In genomic region chr3:98254656-98255583, GRCm38 (mm10) we compare ENCODE assay signal across 21 mouse cellular contexts. TPM values are rescaled to one million over a fixed set of nuclear protein-coding genes. Genes with fewer than 3 reads are reported as not detected.
A peak's percentile ranks its signal among the peaks of the same experiment; 100 is the strongest.
DNase-seq lines count a peak whose midpoint lies in the region; ATAC-seq lines count a peak whose summit lies in the region.
"Had no signal": no experiment of that assay in that cellular context is flagged by ENCODE, and none has a peak within 500 bp of the region (broad histone marks: within the 10 kb centered on the region; RNA-seq: fewer than 3 reads in every experiment).

No protein-coding gene starts in this region.

- peak; percentile 23 to 38 for DNase-seq in heart, adult 18-20 months
- no peak for DNase-seq in heart, embryonic 10.5 days (ENCODE audit: low spot score)
- peak; percentile 7 to 37 for DNase-seq in layer of hippocampus, postnatal 14 days (ENCODE audit: low spot score in 2 of 2)
- no peak for DNase-seq in layer of hippocampus, adult 11-12 months (ENCODE audit: low spot score)
- peak; percentile 7 for DNase-seq in ZHBTc4 (ENCODE audit: low read depth, low spot score)
- peak; percentile 10 for DNase-seq in heart, postnatal 4 days
- DNase-seq in spleen, postnatal 14 days (ENCODE audit: low spot score in 2 of 2) = no peak
- DNase-seq: gastrocnemius, postnatal 10 days; kidney, adult 18-20 months; thymus, postnatal 36 days had no signal

- H3K36me3 ChIP-seq in heart, embryonic 10.5 days = no peaks in the 10 kb centered on the region
- H3K36me3 ChIP-seq: forebrain, embryonic 15.5 days; liver, embryonic 15.5 days; midbrain, embryonic 15.5 days; neural tube, embryonic 12.5 days had no signal

- no peaks in the 10 kb centered on the region for H3K4me1 ChIP-seq in heart, embryonic 10.5 days
- H3K4me1 ChIP-seq: forebrain, embryonic 15.5 days; liver, embryonic 15.5 days; midbrain, embryonic 15.5 days; neural tube, embryonic 12.5 days had no signal

- peaks cover 7% of the 10 kb centered on the region for H3K9me3 ChIP-seq in heart, embryonic 10.5 days
- H3K9me3 ChIP-seq: forebrain, embryonic 15.5 days; liver, embryonic 15.5 days; midbrain, embryonic 15.5 days had no signal

- no peak overlapping the region for H3K4me3 ChIP-seq in heart, embryonic 10.5 days
- H3K4me3 ChIP-seq: forebrain, embryonic 15.5 days; liver, embryonic 15.5 days; midbrain, embryonic 15.5 days; neural tube, embryonic 12.5 days had no signal

- no peak overlapping the region for H3K27ac ChIP-seq in heart, embryonic 10.5 days
- H3K27ac ChIP-seq: forebrain, embryonic 15.5 days; liver, embryonic 15.5 days; macrophage; midbrain, embryonic 15.5 days; neural tube, embryonic 12.5 days had no signal

- WGBS in heart, embryonic 10.5 days = 88% methylated on average over 8 of the region's 8 CpGs

- ATAC-seq in inflammation-experienced regulatory T-cells, adult 6 months = no peak
- ATAC-seq: forebrain, embryonic 15.5 days; midbrain, embryonic 15.5 days had no signal

- no peaks in the 10 kb centered on the region for H3K27me3 ChIP-seq in heart, embryonic 10.5 days (ENCODE audit: insufficient read depth, poor library complexity, severe bottlenecking)
- H3K27me3 ChIP-seq: forebrain, embryonic 15.5 days; liver, embryonic 15.5 days; midbrain, embryonic 15.5 days; neural tube, embryonic 12.5 days had no signal

RNA-seq across cellular contexts. Expression of gene Hmgcs2, which starts 25.3 kb away (rescaled TPM):
- total RNA-seq in heart, adult 18-20 months (2021) = 10 to 100 TPM in 1 of 2 experiments, 1 to 10 TPM in 1; 8.5 to 16.1 TPM
- polyA plus RNA-seq in heart, embryonic 10.5 days (2016; fragmentation: Nextera tagmentation; extraction: Ambion mirVana) = 4.4 and 5.6 TPM in 2 replicates
- 10 to 100 TPM; 10.4 to 13.7 TPM for total RNA-seq in layer of hippocampus, postnatal 14 days (2021)
- 100 to 1,000 TPM; 203 to 271 TPM for total RNA-seq in heart, postnatal 4 days (2021)
- polyA plus RNA-seq in inflammation-experienced regulatory T-cells, adult 6 months (2017; shearing (Covaris generic)) = not detected
- polyA plus RNA-seq: macrophage had no signal

RNA-seq across cellular contexts. Expression of gene Reg4, which starts 33.0 kb away (rescaled TPM):
- total RNA-seq in heart, adult 18-20 months (2021) = not detected
- polyA plus RNA-seq in heart, embryonic 10.5 days (2016; fragmentation: Nextera tagmentation; extraction: Ambion mirVana) = not detected in 2 replicates
- total RNA-seq in layer of hippocampus, postnatal 14 days (2021) = not detected
- not detected for total RNA-seq in heart, postnatal 4 days (2021)
- not detected for polyA plus RNA-seq in inflammation-experienced regulatory T-cells, adult 6 months (2017; shearing (Covaris generic))
- total RNA-seq: adrenal gland, adult 18-20 months; common myeloid progenitor, adult 5-6 weeks; gastrocnemius, postnatal 10 days; heart, postnatal 14 days; layer of hippocampus, postnatal 36 days; MEL had no signal
- polyA plus RNA-seq: forebrain, embryonic 15.5 days; liver, embryonic 15.5 days; macrophage; midbrain, embryonic 15.5 days; neural tube, embryonic 12.5 days had no signal

Comparison
In these comparisons a context has a peak if more than half of its experiments do, and no peak if none do; other contexts are left out.
1. DNase-seq: peak in heart, adult 18-20 months (2 of 2), layer of hippocampus, postnatal 14 days (2 of 2), ZHBTc4 (single experiment) and heart, postnatal 4 days (single experiment); none in heart, embryonic 10.5 days (single experiment), layer of hippocampus, adult 11-12 months (single experiment) and spleen, postnatal 14 days (0 of 2).
2. RNA of gene Hmgcs2, which starts 25.3 kb away (total RNA-seq): 203 to 271 TPM in heart, postnatal 4 days; 8.5 to 16.1 TPM in heart, adult 18-20 months and 10.4 to 13.7 TPM in layer of hippocampus, postnatal 14 days; every median in the first group is over 10 times any median in the second.